Mouse (Mus musculus) myocyte (in vitro differentiated cells): ENCODE results near the gene Tmed10.

Source experiments
- CEBPB ChIP-seq: IDR thresholded peaks from 2 replicates; pipeline ENCODE4 v1.6.1; 2011; ENCODE audit warnings: mild to moderate bottlenecking, moderate library complexity; ENCODE audit not compliant: poor library complexity, insufficient read depth, severe bottlenecking
- E2F4 ChIP-seq: IDR thresholded peaks from one replicate; pipeline ENCODE4 v1.6.1; 2011; ENCODE audit warnings: mild to moderate bottlenecking, control low read depth, moderate library complexity; ENCODE audit not compliant: insufficient read depth
- MAX ChIP-seq: IDR thresholded peaks from one replicate; pipeline ENCODE4 v1.6.1; 2011; ENCODE audit warnings: low read depth, mild to moderate bottlenecking, control low read depth
- MYOD1 ChIP-seq, 3 experiments: IDR thresholded peaks; one replicate each; pipeline ENCODE4 v1.6.1; 2011; ENCODE audit warnings: control low read depth in 2 of 3, low read depth in 2 of 3, mild to moderate bottlenecking in 2 of 3, moderate library complexity in 1 of 3; ENCODE audit not compliant: insufficient read length in 2 of 3, control insufficient read depth in 1 of 3
- MYOG ChIP-seq, 3 experiments: IDR thresholded peaks; one replicate each; pipeline ENCODE4 v1.6.1; 2011; ENCODE audit warnings: control low read depth in 2 of 3, low read depth in 2 of 3, mild to moderate bottlenecking in 2 of 3; ENCODE audit not compliant: insufficient read length in 2 of 3, control insufficient read depth in 1 of 3, insufficient read depth in 1 of 3
- POLR2A ChIP-seq: IDR thresholded peaks from one replicate; pipeline ENCODE4 v1.6.1; 2011; ENCODE audit warnings: low read depth, mild to moderate bottlenecking, control low read depth, moderate library complexity; ENCODE audit not compliant: insufficient read length
- POLR2AphosphoS2 ChIP-seq: IDR thresholded peaks from one replicate; pipeline ENCODE4 v1.6.1; 2011; ENCODE audit warnings: low read depth, control low read depth; ENCODE audit not compliant: insufficient read length
- REST ChIP-seq: IDR thresholded peaks from one replicate; pipeline ENCODE4 v1.6.1; 2011; ENCODE audit warnings: mild to moderate bottlenecking, control low read depth, moderate library complexity; ENCODE audit not compliant: insufficient read depth, insufficient read length
- SRF ChIP-seq: IDR thresholded peaks from one replicate; pipeline ENCODE4 v1.6.1; 2011; ENCODE audit warnings: low read depth; ENCODE audit not compliant: control insufficient read depth, insufficient read length
- TCF12 ChIP-seq: IDR thresholded peaks from one replicate; pipeline ENCODE4 v1.6.1; 2011; ENCODE audit warnings: mild to moderate bottlenecking, control low read depth; ENCODE audit not compliant: poor library complexity, insufficient read depth, severe bottlenecking
- USF1 ChIP-seq: IDR thresholded peaks from one replicate; pipeline ENCODE4 v1.6.1; 2011; ENCODE audit warnings: low read depth, mild to moderate bottlenecking, control low read depth, moderate library complexity

DNA sequence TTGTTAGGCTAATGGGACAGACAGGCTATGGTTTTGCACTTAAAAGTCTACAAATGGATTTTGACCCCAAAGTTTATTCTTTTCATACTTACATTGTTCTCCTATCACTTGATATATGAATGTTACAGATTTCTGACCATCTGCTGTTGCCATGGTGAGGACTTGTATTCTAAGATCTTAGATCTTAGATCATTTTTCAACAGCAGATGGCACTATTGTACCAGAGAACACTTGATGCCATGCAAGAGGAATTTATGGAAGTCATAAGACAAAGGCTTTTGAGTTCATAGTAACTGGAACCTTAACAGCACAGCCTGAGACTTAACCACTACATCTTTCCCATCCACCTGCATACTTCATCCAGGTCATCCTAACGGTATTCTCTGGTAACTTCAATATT lies 33.5 kb downstream of the Tmed10 start:
- no peak for TF ChIP-seq POLR2A
- no peak for TF ChIP-seq USF1
- TF ChIP-seq TCF12, result no peak
- no peak for TF ChIP-seq MAX
- no peak for TF ChIP-seq MYOG (IDR thresholded peaks at IDR 0.05; ENCODE audit: control insufficient read depth in 1 of 3, insufficient read depth in 1 of 3, insufficient read length in 2 of 3, low read depth in 2 of 3)
- no peak for TF ChIP-seq E2F4
- no peak for TF ChIP-seq SRF
- no peak for TF ChIP-seq POLR2AphosphoS2
- TF ChIP-seq MYOD1 (IDR thresholded peaks at IDR 0.05; ENCODE audit: control insufficient read depth in 1 of 3, insufficient read length in 2 of 3, low read depth in 2 of 3), result no peak
- no peak for TF ChIP-seq REST
- no peak for TF ChIP-seq CEBPB
